Comparison of ENCODE assay signal across 17 mouse cellular contexts in the genomic region with DNA sequence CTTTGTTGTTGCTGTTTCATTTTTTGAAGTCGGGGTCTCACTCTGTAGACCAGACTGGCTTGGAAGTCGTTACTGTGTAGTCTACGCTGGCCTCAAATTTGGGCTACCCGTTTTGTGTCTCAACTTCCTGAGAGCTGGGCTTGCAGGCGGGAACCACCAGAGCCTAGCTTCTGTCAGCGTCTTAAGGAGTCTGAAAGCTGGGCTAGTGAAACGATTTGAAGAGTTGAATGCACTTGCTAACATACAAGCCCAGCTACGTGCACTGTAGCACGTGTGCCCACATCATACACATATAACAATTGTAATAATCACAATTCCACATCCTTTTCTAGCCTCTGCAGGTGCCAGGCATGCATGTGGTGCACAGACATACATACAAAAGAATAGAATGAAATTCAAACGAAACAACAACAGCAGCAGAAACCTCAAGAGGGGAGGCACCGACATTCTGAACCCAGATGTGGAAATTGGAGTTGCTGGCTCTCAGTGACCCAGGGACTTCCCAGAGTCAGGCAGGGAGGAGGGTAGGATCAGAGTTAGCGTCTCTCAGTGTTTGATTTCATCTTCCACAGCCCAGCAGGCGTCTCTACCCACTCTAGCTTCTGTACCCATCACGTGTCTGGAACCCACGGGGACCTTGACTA. TPM values are rescaled to one million over a fixed set of nuclear protein-coding genes. Genes with fewer than 3 reads are reported as not detected.
DNase-seq lines count a peak whose midpoint lies in the region; ATAC-seq lines count a peak whose summit lies in the region.
"Had no signal": no experiment of that assay in that cellular context is flagged by ENCODE, and none has a peak within 500 bp of the region (broad histone marks: within the 10 kb centered on the region; RNA-seq: fewer than 3 reads in every experiment).

No protein-coding gene starts in this region.

- peak; percentile 68 for ATAC-seq in inflammation-experienced regulatory T-cells, adult 6 months
- ATAC-seq: forebrain, embryonic 13.5 days; intestine, postnatal 0 days; lung, postnatal 0 days; midbrain, embryonic 13.5 days had no signal

- DNase-seq in heart, adult 11 months = peak; percentile 76
- no peak for DNase-seq in heart, adult 18-20 months
- DNase-seq in CD8-positive naive resting alpha-beta T cell, adult 2 months (ENCODE audit: low read depth in 2 of 2, low spot score in 2 of 2) = peak; percentile 7 to 30
- peak; percentile 19 to 35 for DNase-seq in thymus, postnatal 10 days (ENCODE audit: low spot score in 2 of 2)
- DNase-seq in cerebellum, postnatal 10 days = no peak
- no peak for DNase-seq in spleen, adult 18-20 months
- DNase-seq in spleen, postnatal 10 days (ENCODE audit: low spot score in 2 of 2) = no peak
- DNase-seq: adrenal gland, postnatal 36 days; cerebellum, adult 18-20 months; gastrocnemius, postnatal 25 days; heart, postnatal 10 days; right cerebral cortex, adult 18-20 months had no signal

RNA-seq across cellular contexts. Expression of a gene that starts 57.1 kb away (rescaled TPM):
- not detected for total RNA-seq in heart, adult 18-20 months (2021)
- 1 to 10 TPM in 2 of 3 experiments, under 1 TPM in 1; 0.65 to 5.3 (median 3.9) TPM for polyA plus RNA-seq in inflammation-experienced regulatory T-cells, adult 6 months (2017; shearing (Covaris generic))
- total RNA-seq: heart, postnatal 10 days had no signal

Comparison
In these comparisons a context has a peak if more than half of its experiments do, and no peak if none do; other contexts are left out.
1. DNase-seq: peak in heart, adult 11 months (single experiment), CD8-positive naive resting alpha-beta T cell, adult 2 months (2 of 2) and thymus, postnatal 10 days (2 of 2); none in heart, adult 18-20 months (0 of 2), cerebellum, postnatal 10 days (0 of 2), spleen, adult 18-20 months (0 of 2) and spleen, postnatal 10 days (0 of 2).